Mouse (Mus musculus) CH12.LX (cell line): ENCODE results near the gene Dkkl1.

Source experiments
- CTCF ChIP-seq, 2 experiments: IDR thresholded peaks in 1 of 2; conservative IDR thresholded peaks in 1 of 2; 2 replicates each; pipeline ENCODE4 v1.5.1; 2011 to 2012; ENCODE audit warnings: low read depth in 2 of 2, low read length in 2 of 2, improper control_type of control experiment in 1 of 2, inconsistent platforms in 1 of 2, mild to moderate bottlenecking in 1 of 2, moderate library complexity in 1 of 2
- EP300 ChIP-seq: IDR thresholded peaks from 2 replicates; pipeline ENCODE4 v1.6.1; 2011; ENCODE audit warnings: low read length, improper control_type of control experiment
- ETS1 ChIP-seq: conservative IDR thresholded peaks from 2 replicates; pipeline ENCODE4 v1.6.1; 2012; ENCODE audit warnings: low read depth, mild to moderate bottlenecking, inconsistent platforms, low read length, improper control_type of control experiment, moderate library complexity
- JUND ChIP-seq: conservative IDR thresholded peaks from 2 replicates; pipeline ENCODE4 v1.6.1; 2011; ENCODE audit warnings: low read depth, low read length, improper control_type of control experiment
- KAT2A ChIP-seq: IDR thresholded peaks from 2 replicates; pipeline ENCODE4 v1.6.1; 2012; ENCODE audit warnings: low read length, improper control_type of control experiment, inconsistent platforms; ENCODE audit not compliant: insufficient replicate concordance
- NRF1 ChIP-seq: IDR thresholded peaks from 2 replicates; pipeline ENCODE4 v1.6.1; 2014; ENCODE audit warnings: low read depth, mild to moderate bottlenecking, inconsistent platforms, low read length, improper control_type of control experiment, moderate library complexity
- POLR2AphosphoS2 ChIP-seq: IDR thresholded peaks from 2 replicates; pipeline ENCODE4 v1.6.1; 2011; ENCODE audit warnings: low read depth, low read length, improper control_type of control experiment
- RAD21 ChIP-seq: IDR thresholded peaks from 2 replicates; pipeline ENCODE4 v1.6.1; 2011; ENCODE audit warnings: low read depth, mild to moderate bottlenecking, low read length, improper control_type of control experiment, moderate library complexity
- SIN3A ChIP-seq: IDR thresholded peaks from 2 replicates; pipeline ENCODE4 v1.6.1; 2012; ENCODE audit warnings: low read length, improper control_type of control experiment, inconsistent platforms
- TCF12 ChIP-seq: IDR thresholded peaks from 2 replicates; pipeline ENCODE4 v1.6.1; 2014; ENCODE audit warnings: low read depth, mild to moderate bottlenecking, inconsistent platforms, low read length, improper control_type of control experiment
- USF1 ChIP-seq: IDR thresholded peaks from 2 replicates; pipeline ENCODE4 v1.6.1; 2014; ENCODE audit warnings: low read depth, mild to moderate bottlenecking, inconsistent platforms, low read length, improper control_type of control experiment

DNA sequence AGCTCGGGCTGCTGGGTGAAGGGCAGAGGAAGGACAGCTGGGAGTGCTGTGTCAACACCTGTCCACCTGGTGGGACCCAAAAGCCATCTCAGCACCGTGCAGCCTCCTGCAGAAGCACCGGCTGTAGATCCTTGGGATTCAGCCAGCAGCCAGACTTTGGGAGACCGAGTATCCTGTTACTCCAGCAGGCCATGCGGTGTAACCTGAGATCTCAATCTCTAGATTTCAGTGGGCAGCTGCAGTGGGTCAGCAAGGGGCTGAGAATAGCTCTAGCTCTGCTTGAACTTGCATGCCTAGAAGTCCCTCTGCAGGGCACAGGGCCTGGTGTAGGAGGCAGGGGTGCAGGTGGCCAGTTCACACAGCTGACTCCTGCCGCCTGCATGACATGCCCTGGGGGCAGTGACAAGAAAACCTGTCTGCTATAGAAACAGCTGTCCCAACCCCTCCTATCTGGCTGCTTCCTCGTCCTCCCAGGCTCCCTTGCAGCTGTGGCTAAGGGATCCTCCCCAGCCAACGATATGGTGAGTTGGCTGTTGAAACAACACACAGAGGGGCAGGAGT, 20.1 kb downstream of the Dkkl1 start:
- no peak for TF ChIP-seq SIN3A
- TF ChIP-seq KAT2A, result no peak
- no peak for TF ChIP-seq RAD21
- no peak for TF ChIP-seq JUND
- no peak for TF ChIP-seq USF1
- TF ChIP-seq ETS1, result no peak
- no peak for TF ChIP-seq TCF12
- no peak for TF ChIP-seq CTCF (conservative IDR thresholded peaks at IDR 0.05 in 1 of 2, IDR thresholded peaks at IDR 0.05 in 1 of 2; ENCODE audit: low read depth in 2 of 2, low read length in 2 of 2)
- no peak for TF ChIP-seq POLR2AphosphoS2
- TF ChIP-seq EP300, result no peak
- TF ChIP-seq NRF1, result no peak
